Mouse (Mus musculus): ENCODE data around the gene Bpifb9a.
"Not testable (repeated sequence)": the region's sequence is repeated elsewhere in the genome, so short reads cannot be mapped to it uniquely, and the experiment has no call there.

The Bpifb9a gene

GRCm38 (mm10) chr2:154257554-154257953 lies at the start of gene Bpifb9a:
Bpifb9a (plus strand) TSS chr2:154257854.
- DNase-seq (ENCODE audit: low spot score): not testable (repeated sequence)

DNA sequence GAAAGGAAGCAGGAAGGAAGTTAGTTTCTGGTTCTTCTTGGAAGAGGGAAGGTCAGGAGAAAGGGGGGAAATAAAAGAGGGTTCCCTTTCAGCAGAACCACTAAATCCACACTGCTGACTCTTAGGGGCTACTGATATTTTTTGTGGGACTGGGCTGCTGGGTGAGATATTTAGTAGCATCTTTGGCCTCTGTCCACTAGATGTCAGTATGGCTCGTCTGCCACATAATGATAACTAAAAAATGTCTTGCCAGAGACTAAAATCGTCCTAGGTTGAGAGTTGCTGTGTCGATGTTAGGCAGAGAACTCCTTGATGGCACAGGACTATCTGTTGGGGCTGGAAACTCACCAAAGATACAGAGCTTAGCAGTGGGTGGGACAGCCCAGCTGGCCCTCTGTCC lies 48.5 kb upstream of the Bpifb9a start:
- DNase-seq (ENCODE audit: low spot score): no peak

DNA sequence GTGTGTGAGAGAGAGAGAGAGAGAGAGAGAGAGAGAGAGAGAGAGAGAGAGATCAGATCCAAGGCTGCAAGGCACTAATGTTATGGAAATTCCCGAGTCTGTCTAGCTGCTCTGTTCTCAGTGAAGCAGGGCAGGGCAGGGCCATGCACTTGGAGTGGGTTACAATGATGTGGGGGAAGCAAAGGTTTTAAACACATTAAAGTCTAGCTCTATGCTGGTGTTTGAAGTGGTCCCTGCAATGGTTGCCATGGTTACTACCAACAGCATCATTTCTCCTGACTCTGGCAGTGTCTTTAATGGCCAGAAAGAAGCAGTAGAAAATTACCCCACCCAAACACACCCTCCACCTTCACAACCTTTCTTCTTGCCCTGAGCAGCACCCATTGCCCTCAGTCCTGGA lies 46.5 kb upstream of the Bpifb9a start:
- no peak for DNase-seq (ENCODE audit: low spot score)

GRCm38 (mm10) chr2:154211881-154212280 lies 45.8 kb upstream of the Bpifb9a start:
- DNase-seq (ENCODE audit: low spot score): no peak

GRCm38 (mm10) chr2:154215191-154215590 lies 42.5 kb upstream of the Bpifb9a start:
- peak; percentile 75 for DNase-seq (ENCODE audit: low spot score)

DNA sequence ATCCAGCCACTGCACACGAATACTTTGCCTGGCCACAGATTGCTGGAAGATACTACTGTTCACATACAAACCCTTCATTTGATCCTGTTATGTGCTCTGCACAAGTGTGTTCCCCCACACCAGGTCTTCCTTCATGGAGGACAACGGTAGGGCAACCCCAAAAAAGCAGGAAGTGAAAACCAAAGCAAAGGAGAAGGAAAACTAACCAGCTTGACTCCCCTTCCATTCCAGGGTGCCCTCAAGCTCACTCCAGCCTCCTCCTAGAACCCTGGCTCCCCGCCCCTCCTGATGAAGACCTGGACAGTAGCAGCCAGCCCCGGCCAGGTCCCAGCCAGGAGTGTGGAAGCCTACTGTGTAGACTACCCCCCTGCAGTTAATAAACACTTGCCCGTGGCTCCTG lies 37.7 kb upstream of the Bpifb9a start:
- DNase-seq (ENCODE audit: low spot score): no peak

DNA sequence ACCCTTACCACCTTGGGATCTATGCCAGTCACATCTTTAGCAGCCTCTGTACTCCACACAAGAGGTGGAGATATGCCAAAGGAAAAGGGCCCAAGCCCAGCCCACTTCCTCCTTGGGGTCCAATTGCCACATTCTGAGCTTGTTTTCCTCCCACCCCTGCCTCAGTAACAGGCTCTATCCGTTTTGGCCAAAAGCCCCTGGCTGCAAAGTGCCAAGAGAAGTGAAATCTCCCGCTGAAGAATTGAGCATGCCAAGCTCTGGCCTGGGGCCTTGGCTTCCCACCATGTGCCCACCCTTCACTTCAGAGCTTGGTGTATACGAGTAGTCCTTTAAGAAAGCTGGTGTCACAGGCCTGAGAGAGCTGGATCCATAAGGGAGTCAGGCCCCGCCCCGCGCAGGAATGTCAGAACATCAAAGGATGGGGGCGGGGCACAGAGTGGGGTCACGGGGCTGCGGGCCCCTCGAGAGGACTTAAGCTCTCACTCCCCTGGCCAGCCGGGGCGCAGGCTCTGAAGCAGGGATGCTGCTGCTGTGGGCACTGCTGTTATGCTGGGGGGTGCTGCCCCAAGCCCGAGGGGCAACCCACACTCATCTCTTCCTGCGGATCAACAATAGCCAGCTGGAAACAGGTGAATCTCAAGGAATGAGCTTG lies 34.3 kb upstream of the Bpifb9a start, which contains the start of gene Bpifb5:
TSS of gene Bpifb5 (plus strand) at position 478 of the 652 bp plus-strand sequence.
- no peak for DNase-seq (ENCODE audit: low spot score)

GRCm38 (mm10) chr2:154223917-154224273 lies 33.8 kb upstream of the Bpifb9a start:
- DNase-seq (ENCODE audit: low spot score): no peak

GRCm38 (mm10) chr2:154226991-154227390 lies 30.7 kb upstream of the Bpifb9a start:
- DNase-seq (ENCODE audit: low spot score): no peak

DNA sequence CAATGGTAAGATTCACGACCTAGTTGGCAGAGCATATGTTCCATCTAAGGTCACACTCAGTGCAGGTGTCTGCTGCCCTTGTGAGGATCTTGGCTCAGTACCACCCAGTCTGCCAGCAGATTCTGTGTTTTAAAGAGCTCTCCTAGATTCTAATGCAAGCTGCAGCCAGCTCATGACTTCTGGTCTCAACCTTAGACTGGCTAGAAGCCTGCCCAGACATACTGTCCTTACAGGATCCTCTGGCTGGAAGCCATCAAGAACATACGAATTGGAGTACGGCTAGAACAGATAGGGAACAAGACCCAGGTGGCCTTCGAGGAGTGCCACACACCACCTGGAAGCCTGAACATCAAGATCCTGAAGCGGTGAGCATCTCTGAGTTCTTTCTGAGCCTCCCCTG lies 29.8 kb upstream of the Bpifb9a start:
- DNase-seq (ENCODE audit: low spot score): no peak

DNA sequence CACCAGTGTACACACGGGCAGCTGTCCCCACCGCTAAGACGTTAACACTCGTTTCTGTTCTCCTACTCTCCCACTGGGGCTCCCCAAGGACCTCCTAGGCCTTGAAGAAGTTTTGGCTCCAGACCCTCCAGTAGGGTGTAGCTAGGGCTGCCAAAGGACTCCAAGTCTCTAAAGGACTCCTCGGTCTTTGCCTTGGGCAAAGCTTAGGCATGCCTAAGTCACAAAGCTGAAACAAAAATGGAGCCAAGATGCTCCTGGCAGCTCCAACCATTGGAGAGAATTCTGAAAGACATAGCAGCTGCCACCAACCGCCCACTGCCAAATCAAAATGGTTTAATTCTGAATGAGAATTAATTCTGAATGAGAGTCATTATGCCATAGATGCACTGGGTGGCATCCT lies 24.2 kb upstream of the Bpifb9a start:
- DNase-seq (ENCODE audit: low spot score): no peak

DNA sequence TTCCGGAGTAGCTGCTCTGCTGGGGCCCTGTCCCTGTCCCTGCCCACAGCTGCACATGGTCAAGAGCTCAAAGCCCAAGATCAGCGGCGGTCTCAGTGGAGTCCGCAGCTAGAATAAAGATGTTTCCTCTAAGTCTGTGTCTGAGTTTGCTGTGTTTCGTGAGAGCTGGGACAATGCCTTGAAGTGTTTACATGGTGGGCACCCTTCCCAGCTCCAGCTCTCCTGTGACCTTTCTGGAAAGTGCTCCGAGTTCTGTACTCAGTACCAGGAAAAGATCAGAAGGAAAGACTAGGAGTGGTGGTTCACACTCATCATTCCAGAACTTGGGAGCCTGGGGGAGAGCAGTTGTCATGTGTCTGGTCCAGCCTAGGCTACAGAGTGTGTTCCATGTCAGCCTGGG lies 16.9 kb upstream of the Bpifb9a start:
- DNase-seq (ENCODE audit: low spot score): no peak

DNA sequence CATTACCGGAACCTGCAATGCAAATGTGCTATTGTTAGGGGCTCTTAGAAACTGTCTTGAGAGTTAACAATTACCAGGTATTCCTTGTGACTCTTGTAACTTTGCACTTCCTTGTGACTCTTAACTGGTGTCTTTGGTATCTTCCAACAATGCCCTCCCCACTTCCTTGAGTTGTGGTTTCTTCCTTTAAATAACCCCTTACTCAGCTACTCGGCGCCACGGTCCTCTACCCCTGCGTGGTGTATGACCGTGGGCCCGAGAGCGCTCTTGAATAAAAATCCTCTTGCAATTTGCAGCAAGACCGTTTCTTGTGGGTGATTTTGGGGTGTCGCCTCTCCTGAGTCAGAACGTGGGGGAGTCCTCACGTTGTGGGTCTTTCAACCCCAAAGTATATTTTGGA lies 14.9 kb upstream of the Bpifb9a start:
- not testable (repeated sequence) for DNase-seq (ENCODE audit: low spot score)

GRCm38 (mm10) chr2:154243356-154244036 lies 14.2 kb upstream of the Bpifb9a start:
- DNase-seq (ENCODE audit: low spot score): no peak

DNA sequence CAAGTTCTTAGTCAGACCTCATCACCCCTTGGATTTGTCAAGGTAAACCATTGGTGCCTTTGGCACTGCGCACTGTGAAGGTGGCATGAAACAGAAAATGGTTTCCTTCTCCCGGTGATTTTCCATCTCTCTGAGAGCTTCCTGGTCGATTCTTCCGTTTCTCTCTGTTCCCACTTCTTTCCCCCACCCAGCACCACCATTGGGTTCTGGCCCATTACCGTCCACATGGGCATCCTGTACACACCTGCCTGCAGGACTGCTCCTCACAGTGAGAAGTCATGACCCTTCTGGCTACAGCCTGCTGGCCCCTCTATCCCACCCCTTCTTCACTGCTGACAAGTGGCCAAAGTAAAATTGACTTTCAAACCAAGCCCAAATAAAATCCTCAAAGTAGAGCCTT lies 12.3 kb upstream of the Bpifb9a start:
- DNase-seq (ENCODE audit: low spot score): no peak

DNA sequence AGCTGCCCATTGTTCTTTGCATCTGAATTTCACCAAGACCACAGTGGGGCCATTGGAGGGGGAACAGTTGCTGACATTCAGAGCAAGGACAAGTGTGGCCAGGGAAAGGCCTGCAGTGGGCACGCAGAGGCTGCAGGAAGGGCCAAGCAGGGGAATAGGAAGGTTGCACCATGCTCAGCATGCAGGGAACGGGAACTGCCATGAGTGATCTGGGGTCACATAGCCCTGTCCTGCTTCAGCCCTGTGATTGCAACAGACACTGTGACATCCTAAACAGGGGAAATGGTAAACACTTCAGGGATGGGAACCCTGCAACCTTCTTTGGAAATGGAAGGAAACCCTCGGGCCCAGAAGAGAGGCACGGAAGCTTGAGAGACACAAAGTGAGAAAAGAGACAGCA lies 2.4 kb upstream of the Bpifb9a start:
- DNase-seq (ENCODE audit: low spot score): not testable (repeated sequence)

GRCm38 (mm10) chr2:154255770-154256169 lies 1.9 kb upstream of the Bpifb9a start:
- no peak for DNase-seq (ENCODE audit: low spot score)

- not testable (repeated sequence) for DNase-seq (ENCODE audit: low spot score)
Measured at GRCm38 (mm10) chr2:154264397-154264796, 6.7 kb downstream of the Bpifb9a start.

- DNase-seq (ENCODE audit: low spot score): peak; percentile 28
Measured at GRCm38 (mm10) chr2:154291866-154292265, 34.2 kb downstream of the Bpifb9a start.

DNA sequence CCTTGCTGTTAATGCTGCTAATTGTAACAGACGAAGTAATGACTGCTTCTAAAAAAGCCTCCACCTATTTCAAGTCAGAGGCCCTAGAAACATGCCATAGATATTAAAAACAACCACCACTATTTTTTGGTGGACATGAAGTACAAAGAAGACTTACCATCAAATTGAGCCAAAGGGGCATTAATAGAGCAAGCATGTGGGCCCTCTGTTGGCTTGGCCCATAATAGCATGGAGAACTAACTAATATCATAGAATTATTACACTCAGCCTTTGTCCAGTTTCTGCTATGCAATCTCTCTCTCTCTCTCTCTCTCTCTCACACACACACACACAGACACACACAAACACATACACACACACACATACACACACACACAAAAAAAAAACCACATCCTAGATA lies 35.2 kb downstream of the Bpifb9a start:
- DNase-seq (ENCODE audit: low spot score): no peak

DNA sequence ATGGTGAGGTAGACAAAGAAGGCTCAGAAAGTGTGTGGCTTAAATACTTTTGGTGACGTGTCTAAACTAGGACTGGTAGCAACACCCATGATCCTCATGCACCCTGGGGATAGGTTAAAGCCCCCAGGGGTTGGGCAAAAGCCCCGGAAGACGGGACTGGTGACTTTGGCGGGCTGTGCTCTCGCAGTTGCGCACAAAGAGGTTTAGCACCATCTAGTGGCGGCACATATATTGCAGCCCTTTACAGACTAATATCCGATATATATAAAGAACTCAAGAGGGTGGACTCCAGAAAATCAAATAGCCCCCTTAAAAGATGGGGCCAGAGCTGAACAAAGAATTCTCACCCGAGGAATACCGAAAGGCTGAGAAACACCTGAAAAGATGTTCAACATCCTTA lies 37.1 kb downstream of the Bpifb9a start:
- not testable (repeated sequence) for DNase-seq (ENCODE audit: low spot score)

- DNase-seq (ENCODE audit: low spot score): peak; percentile 72
Measured at GRCm38 (mm10) chr2:154300496-154300895, 42.8 kb downstream of the Bpifb9a start.

- no peak for DNase-seq (ENCODE audit: low spot score)
Measured at GRCm38 (mm10) chr2:154301763-154302162, 44.1 kb downstream of the Bpifb9a start.

DNA sequence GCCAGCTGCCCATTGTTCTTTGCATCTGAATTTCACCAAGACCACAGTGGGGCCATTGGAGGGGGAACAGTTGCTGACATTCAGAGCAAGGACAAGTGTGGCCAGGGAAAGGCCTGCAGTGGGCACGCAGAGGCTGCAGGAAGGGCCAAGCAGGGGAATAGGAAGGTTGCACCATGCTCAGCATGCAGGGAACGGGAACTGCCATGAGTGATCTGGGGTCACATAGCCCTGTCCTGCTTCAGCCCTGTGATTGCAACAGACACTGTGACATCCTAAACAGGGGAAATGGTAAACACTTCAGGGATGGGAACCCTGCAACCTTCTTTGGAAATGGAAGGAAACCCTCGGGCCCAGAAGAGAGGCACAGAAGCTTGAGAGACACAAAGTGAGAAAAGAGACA lies 47.0 kb downstream of the Bpifb9a start:
- DNase-seq (ENCODE audit: low spot score): not testable (repeated sequence)
